Mouse (Mus musculus) embryonic facial prominence, embryonic 13.5 days (tissue): Measurements from ENCODE around the gene Bag3. TPM values are rescaled to one million over a fixed set of nuclear protein-coding genes. Genes with fewer than 3 reads are reported as not detected.
"Not testable (repeated sequence)": the region's sequence is repeated elsewhere in the genome, so short reads cannot be mapped to it uniquely, and the experiment has no call there.

Source experiments
- ATAC-seq: fragments of 200-750 bp; cut with Nextera tagmentation; 2 replicates; pipeline ENCODE4 v1.8.0; 2017; ENCODE audit warnings: low read depth; ENCODE audit not compliant: insufficient number of reproducible peaks, insufficient read depth, low FRiP score, low TSS enrichment
- H3K27ac ChIP-seq: fragments of 300-500 bp; sonication (generic); 2 replicates; pipeline ENCODE4 v1.5.1; 2015; ENCODE audit warnings: moderate library complexity, mild to moderate bottlenecking, inconsistent platforms
- H3K27me3 ChIP-seq: fragments of 300-500 bp; sonication (generic); 2 replicates; pipeline ENCODE4 v1.6.1; 2015; ENCODE audit warnings: mild to moderate bottlenecking, inconsistent platforms
- H3K36me3 ChIP-seq: fragments of 300-500 bp; sonication (generic); 2 replicates; pipeline ENCODE4 v1.6.1; 2015; ENCODE audit warnings: mild to moderate bottlenecking, inconsistent platforms
- H3K4me1 ChIP-seq: fragments of 300-500 bp; sonication (generic); 2 replicates; pipeline ENCODE4 v1.6.1; 2015; ENCODE audit warnings: inconsistent platforms
- H3K4me2 ChIP-seq: fragments of 300-500 bp; sonication (generic); 2 replicates; pipeline ENCODE4 v1.6.1; 2015; ENCODE audit warnings: moderate library complexity, mild to moderate bottlenecking, inconsistent platforms
- H3K4me3 ChIP-seq: fragments of 300-500 bp; sonication (generic); 2 replicates; pipeline ENCODE4 v1.5.1; 2015; ENCODE audit warnings: mild to moderate bottlenecking, inconsistent platforms
- H3K9ac ChIP-seq: fragments of 300-500 bp; sonication (generic); 2 replicates; pipeline ENCODE4 v1.6.1; 2015; ENCODE audit warnings: mild to moderate bottlenecking, inconsistent platforms
- H3K9me3 ChIP-seq: fragments of 300-500 bp; sonication (generic); 2 replicates; pipeline ENCODE4 v1.6.1; 2016; ENCODE audit warnings: inconsistent platforms
- WGBS: fragments of 180-500 bp; shearing (Covaris S2); methylation state at CpG from one replicate; pipeline ENCODE4 v1.1.7; 2015; ENCODE audit warnings: mixed read lengths; 5-methylcytosine and 5-hydroxymethylcytosine counted together
- polyA plus RNA-seq: library from polyadenylated mRNA; unstranded; fragments of >200 nt; fragmentation: Nextera tagmentation; extraction: Ambion mirVana; gene quantifications from 2 replicates; pipeline ENCODE4 v1.2.1, GENCODE M21; 2015

Gene Bag3
- polyA plus RNA-seq, 1 experiment from 2014 or later: 14.4 TPM

GRCm38 (mm10) chr7:128570657-128571056 lies 47.2 kb downstream of the Bag3 start:
- not testable (repeated sequence) for H3K27me3 ChIP-seq, H3K27ac ChIP-seq, H3K9ac ChIP-seq, ATAC-seq, H3K36me3 ChIP-seq, H3K4me1 ChIP-seq, H3K4me2 ChIP-seq, H3K9me3 ChIP-seq, H3K4me3 ChIP-seq
- WGBS: 89% methylated on average over 7 of the region's 7 CpGs

- no peak for ATAC-seq
- Histone ChIP-seq H3K4me1 (peaks cover 3% of the 10 kb centered on the region; the same call in 1 of the 2 replicates), H3K9ac (no peak overlapping the region), H3K4me3 (no peak overlapping the region), H3K4me2 (no peak overlapping the region), H3K36me3 (no peaks in the 10 kb centered on the region), H3K27ac (no peak overlapping the region), H3K9me3 (no peaks in the 10 kb centered on the region), H3K27me3 (no peaks in the 10 kb centered on the region)
- 57% methylated on average over 4 of the region's 4 CpGs for WGBS
Observed at GRCm38 (mm10) chr7:128572030-128572429, 48.6 kb downstream of the Bag3 start.

GRCm38 (mm10) chr7:128575211-128575610 lies 51.8 kb downstream of the Bag3 start:
- Histone ChIP-seq H3K9ac (no peak overlapping the region), H3K9me3 (no peaks in the 10 kb centered on the region), H3K4me3 (no peak overlapping the region), H3K27ac (no peak overlapping the region), H3K4me2 (no peak overlapping the region), H3K4me1 (peaks cover 7% of the 10 kb centered on the region; the same call in 1 of the 2 replicates), H3K36me3 (no peaks in the 10 kb centered on the region), H3K27me3 (no peaks in the 10 kb centered on the region)
- 83% methylated on average over 5 of the region's 5 CpGs for WGBS
- no peak for ATAC-seq

GRCm38 (mm10) chr7:128575794-128576193 lies 52.4 kb downstream of the Bag3 start:
- H3K4me2 ChIP-seq: no peak overlapping the region
- H3K4me3 ChIP-seq: no peak overlapping the region
- H3K9me3 ChIP-seq: no peaks in the 10 kb centered on the region
- H3K4me1 ChIP-seq: peaks cover 7% of the 10 kb centered on the region; the same call in 1 of the 2 replicates
- no peak for ATAC-seq
- 67% methylated on average over 2 of the region's 2 CpGs for WGBS
- no peaks in the 10 kb centered on the region for H3K36me3 ChIP-seq
- no peak overlapping the region for H3K27ac ChIP-seq
- H3K9ac ChIP-seq: no peak overlapping the region
- H3K27me3 ChIP-seq: no peaks in the 10 kb centered on the region

GRCm38 (mm10) chr7:128577607-128578006 lies 54.2 kb downstream of the Bag3 start:
- Histone ChIP-seq H3K27me3 (no peaks in the 10 kb centered on the region), H3K27ac (no peak overlapping the region), H3K9me3 (no peaks in the 10 kb centered on the region), H3K36me3 (no peaks in the 10 kb centered on the region), H3K4me1 (peaks cover 7% of the 10 kb centered on the region; the same call in 1 of the 2 replicates), H3K4me2 (no peak overlapping the region), H3K4me3 (no peak overlapping the region), H3K9ac (no peak overlapping the region)
- 50% methylated on average over 1 of the region's 1 CpGs for WGBS
- no peak for ATAC-seq

GRCm38 (mm10) chr7:128578199-128578945 lies 55.0 kb downstream of the Bag3 start:
- Histone ChIP-seq H3K4me1 (peaks cover 7% of the 10 kb centered on the region; the same call in 1 of the 2 replicates), H3K9ac (no peak overlapping the region), H3K27ac (no peak overlapping the region), H3K4me2 (no peak overlapping the region), H3K27me3 (no peaks in the 10 kb centered on the region), H3K9me3 (no peaks in the 10 kb centered on the region), H3K4me3 (no peak overlapping the region), H3K36me3 (no peaks in the 10 kb centered on the region)
- WGBS: 64% methylated on average over 10 of the region's 10 CpGs
- ATAC-seq: no peak

GRCm38 (mm10) chr7:128579381-128579780 lies 56.0 kb downstream of the Bag3 start:
- Histone ChIP-seq H3K27me3 (no peaks in the 10 kb centered on the region), H3K4me2 (no peak overlapping the region), H3K9ac (no peak overlapping the region), H3K9me3 (no peaks in the 10 kb centered on the region), H3K27ac (no peak overlapping the region), H3K4me1 (0 out of 2 replicates have a peak, but pooled peaks cover 4% of the 10 kb centered on the region), H3K4me3 (no peak overlapping the region), H3K36me3 (no peaks in the 10 kb centered on the region)
- no peak for ATAC-seq
- WGBS: 82% methylated on average over 2 of the region's 2 CpGs

GRCm38 (mm10) chr7:128580318-128580717 lies 56.9 kb downstream of the Bag3 start:
- ATAC-seq: no peak
- no peak overlapping the region for H3K4me2 ChIP-seq
- WGBS: 91% methylated on average over 6 of the region's 6 CpGs
- H3K36me3 ChIP-seq: no peaks in the 10 kb centered on the region
- H3K27ac ChIP-seq: no peak overlapping the region
- H3K4me1 ChIP-seq: 0 out of 2 replicates have a peak, but pooled peaks cover 4% of the 10 kb centered on the region
- H3K4me3 ChIP-seq: no peak overlapping the region
- H3K9me3 ChIP-seq: no peaks in the 10 kb centered on the region
- no peak overlapping the region for H3K9ac ChIP-seq
- no peaks in the 10 kb centered on the region for H3K27me3 ChIP-seq

- Histone ChIP-seq H3K4me2 (no peak overlapping the region), H3K4me1 (0 out of 2 replicates have a peak, but pooled peaks cover 4% of the 10 kb centered on the region), H3K36me3 (no peaks in the 10 kb centered on the region), H3K4me3 (no peak overlapping the region), H3K9me3 (no peaks in the 10 kb centered on the region), H3K9ac (no peak overlapping the region), H3K27me3 (no peaks in the 10 kb centered on the region), H3K27ac (no peak overlapping the region)
- 80% methylated on average over 15 of the region's 15 CpGs for WGBS
- ATAC-seq: no peak
Observed at GRCm38 (mm10) chr7:128581864-128582484, 58.6 kb downstream of the Bag3 start.

GRCm38 (mm10) chr7:128583213-128583948 lies 60.0 kb downstream of the Bag3 start:
- no peak overlapping the region for H3K27ac ChIP-seq
- no peak for ATAC-seq
- H3K9me3 ChIP-seq: no peaks in the 10 kb centered on the region
- H3K4me2 ChIP-seq: no peak overlapping the region
- no peak overlapping the region for H3K9ac ChIP-seq
- H3K27me3 ChIP-seq: no peaks in the 10 kb centered on the region
- no peak overlapping the region for H3K4me3 ChIP-seq
- H3K4me1 ChIP-seq: no peaks in the 10 kb centered on the region
- WGBS: 75% methylated on average over 6 of the region's 6 CpGs
- no peaks in the 10 kb centered on the region for H3K36me3 ChIP-seq

- ATAC-seq: no peak
- no peak overlapping the region for H3K4me2 ChIP-seq
- no peaks in the 10 kb centered on the region for H3K27me3 ChIP-seq
- H3K4me3 ChIP-seq: no peak overlapping the region
- H3K9ac ChIP-seq: no peak overlapping the region
- no peaks in the 10 kb centered on the region for H3K36me3 ChIP-seq
- WGBS: 78% methylated on average over 4 of the region's 4 CpGs
- H3K9me3 ChIP-seq: no peaks in the 10 kb centered on the region
- no peak overlapping the region for H3K27ac ChIP-seq
- H3K4me1 ChIP-seq: peaks cover 14% of the 10 kb centered on the region
Observed at GRCm38 (mm10) chr7:128587334-128587933, 64.0 kb downstream of the Bag3 start.
